Mouse (Mus musculus): ENCODE results near the gene Ctnna3. TPM values are rescaled to one million over a fixed set of nuclear protein-coding genes. Genes with fewer than 3 reads are reported as not detected.

The Ctnna3 gene
- polyA plus RNA-seq, 1 experiment from 2014 or later: 0.55 TPM

DNA sequence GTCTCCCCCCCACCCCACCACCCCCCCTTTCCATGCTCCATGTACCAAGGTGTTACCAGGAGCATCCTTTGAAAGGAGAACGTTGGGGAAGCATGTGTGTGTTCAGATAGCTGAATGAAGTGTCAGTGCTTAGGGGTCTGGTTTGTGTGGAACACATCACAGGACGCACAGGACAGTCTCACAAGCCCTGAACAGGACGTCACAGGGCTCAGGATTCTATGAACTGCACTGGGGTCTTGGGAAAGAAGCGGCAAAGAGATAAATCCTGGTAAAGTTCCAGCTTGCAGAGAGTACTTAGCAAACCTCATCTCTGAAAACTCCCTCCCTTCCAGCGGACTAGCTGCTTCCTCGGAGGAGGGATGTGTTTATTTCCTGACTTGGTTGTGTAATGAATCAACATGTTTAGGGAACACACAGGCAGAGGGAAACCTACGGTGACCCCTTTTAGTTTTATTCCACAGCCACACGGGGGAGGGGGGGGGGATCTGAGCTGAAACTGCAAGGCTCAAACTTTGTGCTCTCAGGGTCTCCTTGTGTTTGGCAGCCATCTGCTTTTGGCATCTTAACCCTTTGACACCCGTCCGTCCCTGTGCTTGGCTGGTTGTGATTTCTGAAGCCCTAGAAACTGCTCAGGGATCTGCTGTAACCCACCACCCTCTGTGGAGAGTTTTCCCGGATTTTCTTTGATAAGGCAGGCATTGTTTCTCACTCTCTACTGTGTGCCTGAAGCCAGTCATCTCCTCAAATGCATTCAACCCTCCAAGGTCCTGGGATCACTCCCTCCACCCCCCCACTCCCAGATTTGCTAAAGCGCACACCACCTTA is 656.9 kb downstream of the Ctnna3 start:
- Histone ChIP-seq H3K27me3 (ENCODE audit: insufficient read depth, low read length) (peaks cover 35% of the 10 kb centered on the region), H3K4me2 (replicated peaks; ENCODE audit: low read depth, low read length) (peak overlapping the region; percentile 60), H3K9ac (replicated peaks; ENCODE audit: low read length) (no peak overlapping the region), H3K4me1 (ENCODE audit: insufficient read depth, low read length) (peaks cover 22% of the 10 kb centered on the region), H3K36me3 (ENCODE audit: insufficient read depth, low read length) (no peaks in the 10 kb centered on the region), H3K27ac (ENCODE audit: low read length) (no peak overlapping the region), H3K9me3 (ENCODE audit: low read length) (no peaks in the 10 kb centered on the region), H3K4me3 (ENCODE audit: low read length) (0 out of 2 replicates have a peak overlapping the region, but pooled peaks have one; percentile 10)
- no peak for ATAC-seq (ENCODE audit: low FRiP score, low TSS enrichment)
- 3% methylated on average over 12 of the region's 12 CpGs for WGBS

DNA sequence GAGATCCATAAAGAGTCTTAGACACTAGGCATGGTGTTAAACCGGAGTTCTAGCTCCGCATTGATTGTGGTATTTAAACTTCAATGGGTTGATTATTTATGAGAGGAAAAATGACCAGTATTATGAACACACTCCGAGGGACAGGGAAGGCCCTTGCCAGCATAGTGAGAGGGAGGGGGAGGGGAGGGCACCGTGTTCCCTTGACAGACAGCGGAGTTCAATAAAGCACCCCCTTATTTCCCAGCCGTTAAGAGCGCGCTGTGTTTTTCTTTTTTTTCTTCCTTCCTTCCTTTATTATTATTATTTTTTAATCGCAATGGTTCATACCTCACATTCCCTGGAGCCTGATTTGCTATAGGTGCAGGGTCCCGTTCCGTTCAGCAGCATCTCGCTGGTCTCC is 657.6 kb downstream of the Ctnna3 start:
- Histone ChIP-seq H3K27ac (ENCODE audit: low read length) (no peak overlapping the region), H3K9ac (replicated peaks; ENCODE audit: low read length) (peak overlapping the region; percentile 59; the same call in 1 of the 2 replicates), H3K27me3 (ENCODE audit: insufficient read depth, low read length) (peaks cover 35% of the 10 kb centered on the region), H3K9me3 (ENCODE audit: low read length) (no peaks in the 10 kb centered on the region), H3K36me3 (ENCODE audit: insufficient read depth, low read length) (no peaks in the 10 kb centered on the region), H3K4me1 (ENCODE audit: insufficient read depth, low read length) (peaks cover 22% of the 10 kb centered on the region), H3K4me2 (replicated peaks; ENCODE audit: low read depth, low read length) (peak overlapping the region; percentile 60), H3K4me3 (ENCODE audit: low read length) (peak overlapping the region; percentile 39)
- ATAC-seq (ENCODE audit: low FRiP score, low TSS enrichment): no peak
- 0% methylated on average over 12 of the region's 12 CpGs for WGBS

DNA sequence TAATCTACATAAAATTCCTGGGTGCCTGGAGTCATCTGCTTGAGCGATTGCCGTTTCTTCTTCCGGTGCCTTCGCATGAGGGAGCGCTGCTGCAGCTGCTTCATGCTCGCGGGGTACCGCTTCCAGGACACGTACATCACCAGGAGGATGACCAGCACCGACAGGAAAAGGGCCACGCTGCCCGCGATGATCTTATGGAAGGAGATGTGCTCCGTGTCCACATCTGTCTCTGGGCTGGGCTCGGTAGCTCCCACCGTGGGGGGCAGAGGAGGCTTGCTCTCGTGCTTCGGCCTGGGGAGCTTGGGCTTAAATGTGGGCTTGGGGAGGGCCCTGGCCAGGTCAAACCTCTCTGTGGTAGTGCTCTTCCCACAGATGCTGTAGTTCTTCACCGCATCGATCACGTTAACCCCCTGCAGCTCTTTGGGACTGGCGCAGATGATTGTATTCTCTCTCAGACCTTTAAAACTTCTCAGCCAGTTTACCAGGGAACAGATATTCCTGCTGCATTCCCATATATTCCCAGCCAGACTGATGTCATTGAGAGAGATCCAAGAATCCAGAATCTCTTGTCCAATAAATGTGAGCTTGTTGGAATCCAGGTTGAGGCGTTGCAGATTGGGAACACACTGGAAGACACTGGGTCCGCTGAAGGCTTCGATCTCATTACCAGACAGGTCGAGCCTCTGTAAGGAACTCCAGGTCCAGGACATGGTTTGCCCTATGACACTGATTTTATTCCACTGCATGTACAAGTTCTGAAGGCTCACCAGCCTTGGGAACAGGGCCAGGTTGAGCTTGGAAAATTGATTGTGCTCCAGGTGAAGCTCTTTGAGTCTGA is 658.3 kb downstream of the Ctnna3 start:
- 4% methylated on average over 26 of the region's 26 CpGs for WGBS
- H3K4me2 ChIP-seq (replicated peaks; ENCODE audit: low read depth, low read length): peak overlapping the region; percentile 60
- no peak overlapping the region for H3K27ac ChIP-seq (ENCODE audit: low read length)
- H3K27me3 ChIP-seq (ENCODE audit: insufficient read depth, low read length): peaks cover 35% of the 10 kb centered on the region
- ATAC-seq (ENCODE audit: low FRiP score, low TSS enrichment): no peak
- peaks cover 22% of the 10 kb centered on the region for H3K4me1 ChIP-seq (ENCODE audit: insufficient read depth, low read length)
- H3K9me3 ChIP-seq (ENCODE audit: low read length): no peaks in the 10 kb centered on the region
- H3K9ac ChIP-seq (replicated peaks; ENCODE audit: low read length): peak overlapping the region; percentile 59; the same call in 1 of the 2 replicates
- H3K4me3 ChIP-seq (ENCODE audit: low read length): peak overlapping the region; percentile 39
- H3K36me3 ChIP-seq (ENCODE audit: insufficient read depth, low read length): no peaks in the 10 kb centered on the region

- peaks cover 35% of the 10 kb centered on the region for H3K27me3 ChIP-seq (ENCODE audit: insufficient read depth, low read length)
- no peaks in the 10 kb centered on the region for H3K9me3 ChIP-seq (ENCODE audit: low read length)
- 21% methylated on average over 19 of the region's 19 CpGs for WGBS
- H3K4me3 ChIP-seq (ENCODE audit: low read length): no peak overlapping the region
- no peak overlapping the region for H3K27ac ChIP-seq (ENCODE audit: low read length)
- H3K36me3 ChIP-seq (ENCODE audit: insufficient read depth, low read length): no peaks in the 10 kb centered on the region
- no peak for ATAC-seq (ENCODE audit: low FRiP score, low TSS enrichment)
- no peak overlapping the region for H3K4me2 ChIP-seq (replicated peaks; ENCODE audit: low read depth, low read length)
- H3K9ac ChIP-seq (replicated peaks; ENCODE audit: low read length): no peak overlapping the region
- H3K4me1 ChIP-seq (ENCODE audit: insufficient read depth, low read length): peaks cover 22% of the 10 kb centered on the region
Observed at GRCm38 (mm10) chr10:64088774-64089460, 659.0 kb downstream of the Ctnna3 start.

- Histone ChIP-seq H3K27ac (ENCODE audit: low read length) (no peak within 1 kb of the TSS), H3K4me1 (ENCODE audit: insufficient read depth, low read length) (peaks cover 22% of the 10 kb centered on the region), H3K36me3 (ENCODE audit: insufficient read depth, low read length) (no peaks in the 10 kb centered on the region), H3K9me3 (ENCODE audit: low read length) (no peaks in the 10 kb centered on the region), H3K4me3 (ENCODE audit: low read length) (peak within 1 kb of the TSS; percentile 38), H3K4me2 (replicated peaks; ENCODE audit: low read depth, low read length) (peak within 1 kb of the TSS; percentile 62), H3K9ac (replicated peaks; ENCODE audit: low read length) (no peak within 1 kb of the TSS; the same call in 1 of the 2 replicates), H3K27me3 (ENCODE audit: insufficient read depth, low read length) (peaks cover 35% of the 10 kb centered on the region)
- WGBS: 2% methylated on average over 22 of the region's 22 CpGs
- ATAC-seq (ENCODE audit: low FRiP score, low TSS enrichment): peak; percentile 95
Observed at GRCm38 (mm10) chr10:64089680-64090460, 660.0 kb downstream of the Ctnna3 start, which contains the start of gene Lrrtm3. Gene Lrrtm3 (minus strand): TSS chr10:64090277.

- H3K36me3 ChIP-seq (ENCODE audit: insufficient read depth, low read length): no peaks in the 10 kb centered on the region
- H3K27ac ChIP-seq (ENCODE audit: low read length): no peak overlapping the region
- no peaks in the 10 kb centered on the region for H3K9me3 ChIP-seq (ENCODE audit: low read length)
- H3K4me2 ChIP-seq (replicated peaks; ENCODE audit: low read depth, low read length): no peak overlapping the region
- no peak for ATAC-seq (ENCODE audit: low FRiP score, low TSS enrichment)
- no peak overlapping the region for H3K9ac ChIP-seq (replicated peaks; ENCODE audit: low read length)
- WGBS: 89% methylated on average over 1 of the region's 1 CpGs
- no peaks in the 10 kb centered on the region for H3K27me3 ChIP-seq (ENCODE audit: insufficient read depth, low read length)
- no peak overlapping the region for H3K4me3 ChIP-seq (ENCODE audit: low read length)
- no peaks in the 10 kb centered on the region for H3K4me1 ChIP-seq (ENCODE audit: insufficient read depth, low read length)
Observed at GRCm38 (mm10) chr10:64096532-64096931, 666.6 kb downstream of the Ctnna3 start.

GRCm38 (mm10) chr10:64115246-64115645 is 685.3 kb downstream of the Ctnna3 start:
- ATAC-seq (ENCODE audit: low FRiP score, low TSS enrichment): no peak
- 96% methylated on average over 11 of the region's 11 CpGs for WGBS
- H3K4me2 ChIP-seq (replicated peaks; ENCODE audit: low read depth, low read length): no peak overlapping the region

DNA sequence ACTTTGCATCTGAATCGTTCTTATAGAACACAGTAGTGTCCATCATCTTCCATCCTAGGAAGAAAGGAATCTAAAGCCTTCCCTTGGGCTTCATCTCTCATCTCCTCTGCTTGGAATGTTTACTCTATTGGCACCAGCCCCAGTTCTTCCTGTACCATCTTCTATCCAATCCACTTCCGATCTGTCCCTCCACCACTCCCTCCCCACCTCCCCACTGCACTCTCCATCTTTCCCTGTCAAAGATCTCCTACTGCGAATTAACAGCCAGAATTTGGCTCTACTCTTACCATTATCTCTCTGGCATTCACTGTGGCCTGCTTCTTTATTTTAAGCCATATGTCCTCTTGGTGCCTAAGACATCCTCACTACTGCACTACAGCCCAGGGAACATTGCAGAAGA is 688.9 kb downstream of the Ctnna3 start:
- H3K36me3 ChIP-seq (ENCODE audit: insufficient read depth, low read length): no peaks in the 10 kb centered on the region
- ATAC-seq (ENCODE audit: low FRiP score, low TSS enrichment): no peak
- no peaks in the 10 kb centered on the region for H3K4me1 ChIP-seq (ENCODE audit: insufficient read depth, low read length)
- no peaks in the 10 kb centered on the region for H3K27me3 ChIP-seq (ENCODE audit: insufficient read depth, low read length)
- H3K27ac ChIP-seq (ENCODE audit: low read length): no peak overlapping the region
- H3K4me3 ChIP-seq (ENCODE audit: low read length): no peak overlapping the region
- H3K4me2 ChIP-seq (replicated peaks; ENCODE audit: low read depth, low read length): no peak overlapping the region
- 79% methylated on average over 3 of the region's 3 CpGs for WGBS
- H3K9ac ChIP-seq (replicated peaks; ENCODE audit: low read length): no peak overlapping the region
- no peaks in the 10 kb centered on the region for H3K9me3 ChIP-seq (ENCODE audit: low read length)

More at GRCm38 (mm10) chr10:64115246-64115645, 685.3 kb downstream of the Ctnna3 start:
- H3K36me3 ChIP-seq (ENCODE audit: insufficient read depth, low read length): no peaks in the 10 kb centered on the region
- H3K9me3 ChIP-seq (ENCODE audit: low read length): no peaks in the 10 kb centered on the region
- H3K27ac ChIP-seq (ENCODE audit: low read length): no peak overlapping the region
- no peak overlapping the region for H3K4me3 ChIP-seq (ENCODE audit: low read length)
- H3K27me3 ChIP-seq (ENCODE audit: insufficient read depth, low read length): no peaks in the 10 kb centered on the region
- H3K9ac ChIP-seq (replicated peaks; ENCODE audit: low read length): no peak overlapping the region
- H3K4me1 ChIP-seq (ENCODE audit: insufficient read depth, low read length): no peaks in the 10 kb centered on the region
